Mouse (Mus musculus) pancreas, adult 10 weeks (tissue): ENCODE measurements around the gene Olfr1314. TPM values are rescaled to one million over a fixed set of nuclear protein-coding genes. Genes with fewer than 3 reads are reported as not detected.

Source experiments
- polyA plus RNA-seq: library from polyadenylated mRNA; stranded (reverse); fragments of 350-450 nt; fragmentation: Illumina TruSeq; extraction: RNeasy Lipid Tissue Mini Kit (QIAGEN cat#74804); gene quantifications from one replicate; pipeline ENCODE4 v1.2.3, GENCODE M21; 2015; ENCODE audit warnings: low read depth, low replicate concordance; ENCODE audit not compliant: insufficient read depth

Olfr1314 gene
- polyA plus RNA-seq, result not detected

GRCm38 (mm10) chr2:112096681-112097080 is at the start of gene Olfr1314:
TSS of gene Olfr1314 (minus strand) at chr2:112096781.

GRCm38 (mm10) chr2:112140029-112140428 is 43.4 kb upstream of the Olfr1314 start, which contains the start of gene Olfr1317:
TSS of gene Olfr1317 (plus strand) at chr2:112140329.

GRCm38 (mm10) chr2:112134877-112135276 is 38.3 kb upstream of the Olfr1314 start, which contains the start of gene Olfr1316:
TSS of gene Olfr1316 (minus strand) at chr2:112134977.

GRCm38 (mm10) chr2:112115340-112115739 is 18.8 kb upstream of the Olfr1314 start, which contains the start of gene Olfr1315-ps1:
TSS of gene Olfr1315-ps1 (minus strand) at chr2:112115440.

GRCm38 (mm10) chr2:112077743-112078142 is 18.8 kb downstream of the Olfr1314 start, which contains the start of gene Olfr1313:
TSS of gene Olfr1313 (minus strand) at chr2:112077843.

GRCm38 (mm10) chr2:112050138-112050537 is 46.4 kb downstream of the Olfr1314 start, which contains the start of gene Olfr1312:
TSS of gene Olfr1312 (minus strand) at chr2:112050238.

Other genes with a start within 250 kb of the Olfr1314 start
- gene Olfr1305, start 219.6 kb downstream of the Olfr1314 start, polyA plus RNA-seq, result not detected
- gene Olfr1306, start 180.5 kb downstream of the Olfr1314 start, polyA plus RNA-seq, result not detected
- gene Olfr1307, start 147.3 kb downstream of the Olfr1314 start, polyA plus RNA-seq, result not detected
- not detected for gene Olfr1308, start 131.8 kb downstream of the Olfr1314 start, polyA plus RNA-seq
- gene Olfr1309, start 106.5 kb downstream of the Olfr1314 start, polyA plus RNA-seq, result not detected
- not detected for gene Olfr1310, start 84.1 kb downstream of the Olfr1314 start, polyA plus RNA-seq
- not detected for gene Olfr1311, start 72.4 kb downstream of the Olfr1314 start, polyA plus RNA-seq
- gene Olfr1312, start 46.5 kb downstream of the Olfr1314 start, polyA plus RNA-seq, result not detected
- gene Olfr1313, start 18.9 kb downstream of the Olfr1314 start, polyA plus RNA-seq, result not detected
- not detected for gene Olfr1315-ps1, start 18.7 kb upstream of the Olfr1314 start, polyA plus RNA-seq
- gene Olfr1316, start 38.2 kb upstream of the Olfr1314 start, polyA plus RNA-seq, result not detected
- gene Olfr1317, start 43.5 kb upstream of the Olfr1314 start, polyA plus RNA-seq, result not detected
- not detected for gene Olfr1318, start 57.4 kb upstream of the Olfr1314 start, polyA plus RNA-seq
- 4.5 TPM for gene Lpcat4, start 142.7 kb upstream of the Olfr1314 start, polyA plus RNA-seq
- not detected for gene Nutm1, start 162.5 kb upstream of the Olfr1314 start, polyA plus RNA-seq
- gene Nop10, start 165.1 kb upstream of the Olfr1314 start, polyA plus RNA-seq, result 25.2 TPM
- gene Slc12a6, start 169.0 kb upstream of the Olfr1314 start, polyA plus RNA-seq, result 9.5 TPM
- gene Gm21985, start 169.5 kb upstream of the Olfr1314 start, polyA plus RNA-seq, result not detected